Mouse (Mus musculus): ENCODE results near the gene Tyrobp. TPM values are rescaled to one million over a fixed set of nuclear protein-coding genes. Genes with fewer than 3 reads are reported as not detected.

Tyrobp gene
- polyA plus RNA-seq, 1 experiment from 2014 or later, result 23.5 TPM

DNA sequence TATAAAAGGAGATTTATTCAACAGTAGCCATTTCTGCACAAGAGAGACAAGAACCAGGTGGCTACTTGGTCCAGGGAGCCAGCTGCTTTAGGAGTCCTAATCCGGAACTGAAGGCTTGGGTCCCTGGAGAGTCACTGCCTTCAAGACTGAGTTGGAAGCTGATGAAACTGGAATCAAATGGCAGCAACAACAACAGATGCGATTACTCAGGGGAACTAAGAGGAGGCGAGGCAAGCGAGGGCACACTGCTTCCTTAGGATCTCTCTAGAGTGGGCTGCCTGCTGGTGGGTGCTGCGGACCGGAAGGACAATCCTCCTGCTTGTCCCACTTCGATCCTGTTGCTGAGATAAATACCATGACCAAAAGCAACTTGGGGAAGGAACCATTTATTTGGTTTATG is 13.9 kb upstream of the Tyrobp start:
- Histone ChIP-seq H3K9ac (ENCODE audit: low read depth, low read length) (no peak overlapping the region), H3K27ac (ENCODE audit: low read length) (no peak overlapping the region), H3K36me3 (ENCODE audit: control insufficient read depth, insufficient read depth, low read length) (no peaks in the 10 kb centered on the region), H3K4me1 (ENCODE audit: control insufficient read depth, insufficient read depth, low read length) (peaks cover 4% of the 10 kb centered on the region; the same call in 1 of the 2 replicates), H3K27me3 (ENCODE audit: control insufficient read depth, insufficient read depth, low read depth, low read length) (no peaks in the 10 kb centered on the region), H3K4me3 (ENCODE audit: low read depth, low read length) (no peak overlapping the region), H3K4me2 (ENCODE audit: low read length) (no peak overlapping the region), H3K9me3 (replicated peaks; ENCODE audit: control insufficient read depth, low read length, poor library complexity, severe bottlenecking) (no peaks in the 10 kb centered on the region)
- WGBS, result 35% methylated on average over 7 of the region's 7 CpGs
- no peak for ATAC-seq

DNA sequence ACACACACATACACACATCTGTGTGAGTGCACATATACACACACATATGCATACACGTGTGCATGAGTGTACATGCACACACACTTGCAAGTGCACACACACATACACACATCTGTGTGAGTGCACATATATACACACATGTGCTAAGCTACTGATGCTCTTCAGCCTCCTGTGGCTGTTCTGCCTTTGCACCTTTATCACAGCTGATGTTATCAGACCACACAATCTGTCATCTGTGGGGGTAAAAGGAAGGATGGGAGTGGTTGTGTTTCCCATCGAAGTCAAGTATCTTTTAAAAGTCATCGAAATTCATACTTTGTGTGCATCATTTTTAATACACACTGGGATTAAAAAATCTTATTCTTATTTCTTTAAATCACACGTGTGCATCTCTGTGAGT is 11.2 kb upstream of the Tyrobp start:
- Histone ChIP-seq H3K27me3 (ENCODE audit: control insufficient read depth, insufficient read depth, low read depth, low read length) (no peaks in the 10 kb centered on the region), H3K9me3 (replicated peaks; ENCODE audit: control insufficient read depth, low read length, poor library complexity, severe bottlenecking) (no peaks in the 10 kb centered on the region), H3K9ac (ENCODE audit: low read depth, low read length) (no peak overlapping the region), H3K36me3 (ENCODE audit: control insufficient read depth, insufficient read depth, low read length) (no peaks in the 10 kb centered on the region), H3K27ac (ENCODE audit: low read length) (no peak overlapping the region), H3K4me3 (ENCODE audit: low read depth, low read length) (no peak overlapping the region), H3K4me2 (ENCODE audit: low read length) (no peak overlapping the region), H3K4me1 (ENCODE audit: control insufficient read depth, insufficient read depth, low read length) (peaks cover 4% of the 10 kb centered on the region; the same call in 1 of the 2 replicates)
- 73% methylated on average over 4 of the region's 4 CpGs for WGBS
- no peak for ATAC-seq

DNA sequence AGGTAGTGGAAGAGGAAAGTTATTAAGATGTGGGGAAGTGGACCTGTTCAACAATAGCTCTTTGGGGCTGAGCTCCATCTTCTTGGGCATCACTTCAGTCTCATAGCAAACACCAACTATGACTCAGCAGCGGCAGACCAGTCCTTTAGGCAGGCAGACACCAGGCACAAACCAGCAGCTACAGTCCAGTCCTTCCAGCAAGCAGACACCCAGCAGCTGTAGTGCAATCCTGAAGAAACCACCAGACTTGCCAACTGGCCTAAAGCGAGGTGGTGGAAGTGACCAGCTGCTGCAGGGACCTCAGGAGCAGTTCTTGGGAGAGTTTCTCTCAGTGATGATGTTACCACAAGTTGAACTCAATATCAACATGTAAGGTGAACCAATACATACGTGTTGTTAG is 4.9 kb upstream of the Tyrobp start:
- WGBS, result 88% methylated on average over 3 of the region's 3 CpGs

DNA sequence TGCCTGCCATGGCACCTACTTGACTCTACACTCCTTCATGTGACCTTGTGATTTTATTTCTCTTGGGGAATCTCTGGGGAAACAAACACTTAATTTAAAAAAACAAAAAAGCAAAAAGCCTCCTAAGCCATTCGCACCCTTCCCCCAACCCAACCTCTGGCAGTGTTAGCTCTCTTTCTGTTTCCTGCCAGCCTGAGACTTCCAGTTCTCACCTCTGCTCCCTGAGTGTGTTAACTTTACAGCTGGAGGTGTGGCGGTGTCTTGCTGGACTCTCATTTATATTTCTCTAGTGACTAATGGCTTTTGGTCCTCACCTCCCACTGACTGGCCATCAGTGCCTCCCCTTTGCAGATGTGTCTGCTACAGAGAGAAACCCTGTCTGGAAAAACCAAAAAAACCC is 3.8 kb upstream of the Tyrobp start:
- no peak overlapping the region for H3K9ac ChIP-seq (ENCODE audit: low read depth, low read length)
- no peaks in the 10 kb centered on the region; the same call in 1 of the 2 replicates for H3K27me3 ChIP-seq (ENCODE audit: control insufficient read depth, insufficient read depth, low read depth, low read length)
- H3K4me1 ChIP-seq (ENCODE audit: control insufficient read depth, insufficient read depth, low read length), result no peaks in the 10 kb centered on the region
- H3K4me3 ChIP-seq (ENCODE audit: low read depth, low read length), result no peak overlapping the region
- no peak overlapping the region for H3K4me2 ChIP-seq (ENCODE audit: low read length)
- H3K27ac ChIP-seq (ENCODE audit: low read length), result no peak overlapping the region
- WGBS, result 87% methylated on average over 2 of the region's 2 CpGs
- ATAC-seq, result no peak
- no peaks in the 10 kb centered on the region for H3K36me3 ChIP-seq (ENCODE audit: control insufficient read depth, insufficient read depth, low read length)
- H3K9me3 ChIP-seq (replicated peaks; ENCODE audit: control insufficient read depth, low read length, poor library complexity, severe bottlenecking), result 0 out of 2 replicates have a peak, but pooled peaks cover 1% of the 10 kb centered on the region

More for the DNA sequence above, 4.9 kb upstream of the Tyrobp start:
- ATAC-seq, result no peak
- H3K27me3 ChIP-seq (ENCODE audit: control insufficient read depth, insufficient read depth, low read depth, low read length), result no peaks in the 10 kb centered on the region; the same call in 1 of the 2 replicates
- no peaks in the 10 kb centered on the region for H3K4me1 ChIP-seq (ENCODE audit: control insufficient read depth, insufficient read depth, low read length)
- H3K4me2 ChIP-seq (ENCODE audit: low read length), result no peak overlapping the region
- no peak overlapping the region for H3K27ac ChIP-seq (ENCODE audit: low read length)
- no peak overlapping the region for H3K9ac ChIP-seq (ENCODE audit: low read depth, low read length)
- no peaks in the 10 kb centered on the region for H3K36me3 ChIP-seq (ENCODE audit: control insufficient read depth, insufficient read depth, low read length)
- no peaks in the 10 kb centered on the region for H3K9me3 ChIP-seq (replicated peaks; ENCODE audit: control insufficient read depth, low read length, poor library complexity, severe bottlenecking)
- no peak overlapping the region for H3K4me3 ChIP-seq (ENCODE audit: low read depth, low read length)

DNA sequence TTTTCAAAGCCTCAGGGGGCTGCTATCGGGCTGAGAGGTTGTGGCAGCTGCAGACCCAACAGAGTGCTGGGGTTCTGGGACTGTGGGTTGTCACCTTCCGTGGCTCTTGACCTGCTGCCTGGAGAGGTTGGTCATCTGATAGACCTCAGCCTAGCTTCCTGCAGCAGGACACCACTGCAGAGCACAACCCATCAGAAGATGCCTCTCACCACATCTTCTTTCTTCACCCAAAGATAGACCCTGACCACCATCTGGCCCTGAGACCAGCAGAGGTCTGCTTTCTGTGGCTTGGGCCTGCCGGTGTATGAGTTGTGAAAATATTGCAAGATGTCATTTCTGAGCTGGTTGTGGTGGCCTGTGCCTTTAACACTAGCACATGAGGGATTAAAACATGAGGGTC is 2.5 kb upstream of the Tyrobp start:
- H3K9ac ChIP-seq (ENCODE audit: low read depth, low read length), result no peak overlapping the region
- H3K4me1 ChIP-seq (ENCODE audit: control insufficient read depth, insufficient read depth, low read length), result no peaks in the 10 kb centered on the region
- no peak overlapping the region for H3K4me2 ChIP-seq (ENCODE audit: low read length)
- H3K27ac ChIP-seq (ENCODE audit: low read length), result no peak overlapping the region
- WGBS, result 84% methylated on average over 3 of the region's 3 CpGs
- no peaks in the 10 kb centered on the region for H3K36me3 ChIP-seq (ENCODE audit: control insufficient read depth, insufficient read depth, low read length)
- H3K4me3 ChIP-seq (ENCODE audit: low read depth, low read length), result no peak overlapping the region
- H3K9me3 ChIP-seq (replicated peaks; ENCODE audit: control insufficient read depth, low read length, poor library complexity, severe bottlenecking), result peaks cover 3% of the 10 kb centered on the region; the same call in 1 of the 2 replicates
- ATAC-seq, result no peak
- H3K27me3 ChIP-seq (ENCODE audit: control insufficient read depth, insufficient read depth, low read depth, low read length), result no peaks in the 10 kb centered on the region; the same call in 1 of the 2 replicates

DNA sequence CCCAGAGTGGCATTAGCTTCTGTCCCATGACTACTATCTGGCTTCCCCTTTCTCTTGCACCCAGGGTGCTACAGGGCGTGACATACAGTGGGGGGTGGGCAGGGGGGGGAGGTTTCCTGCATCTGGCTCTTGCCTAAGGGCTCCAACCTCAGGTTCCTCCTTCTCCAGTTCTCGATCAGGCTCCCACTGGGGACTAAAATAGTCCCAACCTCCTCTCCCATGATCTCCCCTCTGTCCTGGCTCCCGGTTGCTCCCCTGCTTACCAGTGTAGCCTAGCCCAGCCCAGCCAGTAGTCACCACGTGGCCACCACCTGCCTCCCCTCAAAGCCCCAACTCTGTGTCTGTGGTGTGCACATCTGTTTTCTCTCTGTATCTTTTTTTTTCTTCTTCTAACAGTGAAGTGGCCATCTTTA is 819 bp upstream of the Tyrobp start:
- Histone ChIP-seq H3K27me3 (ENCODE audit: control insufficient read depth, insufficient read depth, low read depth, low read length) (no peaks in the 10 kb centered on the region; the same call in 1 of the 2 replicates), H3K9ac (ENCODE audit: low read depth, low read length) (no peak overlapping the region), H3K36me3 (ENCODE audit: control insufficient read depth, insufficient read depth, low read length) (no peaks in the 10 kb centered on the region), H3K4me2 (ENCODE audit: low read length) (no peak overlapping the region), H3K4me3 (ENCODE audit: low read depth, low read length) (no peak overlapping the region), H3K9me3 (replicated peaks; ENCODE audit: control insufficient read depth, low read length, poor library complexity, severe bottlenecking) (peaks cover 3% of the 10 kb centered on the region; the same call in 1 of the 2 replicates), H3K27ac (ENCODE audit: low read length) (no peak overlapping the region), H3K4me1 (ENCODE audit: control insufficient read depth, insufficient read depth, low read length) (no peaks in the 10 kb centered on the region)
- WGBS, result 45% methylated on average over 4 of the region's 4 CpGs
- ATAC-seq, result no peak

DNA sequence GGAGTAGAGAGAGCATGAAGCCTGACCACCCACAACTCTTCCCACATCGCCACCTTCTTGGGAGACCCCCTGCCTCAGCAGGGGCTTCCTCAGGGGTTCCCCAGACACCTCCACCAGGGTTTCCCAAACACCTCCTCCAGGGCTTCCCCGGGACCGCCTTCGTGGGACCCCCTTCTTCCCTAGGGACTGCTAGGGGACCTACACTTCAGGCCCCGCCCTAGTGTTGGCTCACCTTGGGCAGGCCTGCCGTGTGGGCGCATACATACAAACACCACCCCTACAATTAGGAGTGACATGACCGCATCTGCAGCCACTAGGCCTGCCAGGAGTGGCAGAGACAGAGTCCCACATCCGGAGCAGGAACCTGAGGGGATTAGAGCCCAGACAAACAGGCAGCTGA is 4.3 kb downstream of the Tyrobp start:
- no peak overlapping the region for H3K27ac ChIP-seq (ENCODE audit: low read length)
- no peaks in the 10 kb centered on the region; the same call in 1 of the 2 replicates for H3K27me3 ChIP-seq (ENCODE audit: control insufficient read depth, insufficient read depth, low read depth, low read length)
- peaks cover 8% of the 10 kb centered on the region; the same call in 1 of the 2 replicates for H3K4me1 ChIP-seq (ENCODE audit: control insufficient read depth, insufficient read depth, low read length)
- H3K9ac ChIP-seq (ENCODE audit: low read depth, low read length), result no peak overlapping the region
- WGBS, result 78% methylated on average over 9 of the region's 9 CpGs
- no peak for ATAC-seq
- H3K4me3 ChIP-seq (ENCODE audit: low read depth, low read length), result no peak overlapping the region
- no peak overlapping the region for H3K4me2 ChIP-seq (ENCODE audit: low read length)
- H3K9me3 ChIP-seq (replicated peaks; ENCODE audit: control insufficient read depth, low read length, poor library complexity, severe bottlenecking), result peaks cover 7% of the 10 kb centered on the region; the same call in 1 of the 2 replicates
- H3K36me3 ChIP-seq (ENCODE audit: control insufficient read depth, insufficient read depth, low read length), result no peaks in the 10 kb centered on the region

DNA sequence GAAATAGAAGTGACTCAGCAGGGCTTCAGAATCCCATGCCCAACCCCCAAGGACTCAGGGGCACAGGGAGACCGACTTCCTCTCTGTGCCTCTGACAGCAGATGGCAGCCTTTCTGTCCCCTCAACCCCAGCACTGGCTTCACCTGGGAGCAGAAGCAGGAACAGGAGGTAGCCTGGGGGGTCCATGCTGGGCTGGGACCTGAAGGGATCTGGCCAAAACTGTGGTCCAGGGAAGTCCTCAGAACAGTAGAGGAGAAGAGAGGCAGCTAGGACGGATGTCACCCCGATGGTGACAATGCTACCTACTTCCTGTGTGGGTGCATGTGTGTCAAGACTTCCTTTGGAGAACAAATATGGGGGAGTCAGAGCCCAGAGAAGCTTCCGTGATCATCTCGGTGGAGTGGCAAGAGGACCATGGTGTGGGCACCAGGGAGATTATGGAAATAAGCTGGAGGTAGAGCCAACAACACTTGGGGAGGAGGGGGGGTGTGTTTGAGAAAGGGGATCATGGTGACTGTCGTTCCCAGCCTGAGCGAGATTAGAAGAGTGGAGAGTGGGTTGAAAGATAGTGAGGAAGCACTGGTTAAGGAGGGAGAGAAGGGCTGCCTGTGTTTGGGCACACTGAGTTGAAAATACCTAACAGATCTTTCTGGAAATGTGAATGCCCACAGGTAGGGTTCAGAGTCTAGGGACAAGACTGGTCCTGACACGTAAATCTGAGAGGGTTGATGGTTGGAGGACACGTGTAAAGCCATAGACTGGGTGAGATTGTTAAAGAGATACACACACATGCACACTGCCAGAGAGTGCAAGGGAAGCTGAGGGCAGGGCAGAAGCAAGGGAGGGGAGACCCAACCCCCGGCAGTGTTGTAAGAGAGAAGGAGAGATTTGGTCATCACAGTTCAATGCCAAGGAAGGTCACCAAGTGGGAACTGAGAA is 6.3 kb downstream of the Tyrobp start, which contains the start of gene Hcst:
Gene Hcst, minus strand, starts transcription at position 294 of the 939 bp plus-strand sequence.
- no peaks in the 10 kb centered on the region for H3K36me3 ChIP-seq (ENCODE audit: control insufficient read depth, insufficient read depth, low read length)

DNA sequence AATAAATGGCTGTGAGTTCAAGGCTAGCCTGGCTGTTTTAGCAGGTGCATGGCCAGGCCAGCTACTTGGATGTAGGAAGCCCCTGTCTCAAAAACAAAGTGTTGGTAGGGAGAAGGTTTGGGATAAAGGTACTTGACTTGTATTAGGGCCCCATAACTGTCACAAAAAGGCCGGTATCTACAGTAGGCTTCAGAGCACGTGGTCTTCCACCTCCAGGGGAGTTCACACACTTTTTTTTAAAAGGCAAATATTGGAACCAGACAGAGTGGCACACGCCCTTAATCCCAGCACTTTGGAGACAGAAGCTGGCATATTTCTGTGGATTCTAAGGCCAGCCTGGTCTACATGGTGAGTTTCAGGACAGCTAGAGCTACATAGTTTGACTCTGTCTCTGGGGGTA is 7.1 kb downstream of the Tyrobp start:
- no peaks in the 10 kb centered on the region for H3K27me3 ChIP-seq (ENCODE audit: control insufficient read depth, insufficient read depth, low read depth, low read length)
- H3K4me2 ChIP-seq (ENCODE audit: low read length), result no peak overlapping the region
- H3K4me1 ChIP-seq (ENCODE audit: control insufficient read depth, insufficient read depth, low read length), result peaks cover 17% of the 10 kb centered on the region; the same call in 1 of the 2 replicates
- H3K9ac ChIP-seq (ENCODE audit: low read depth, low read length), result no peak overlapping the region
- 94% methylated on average over 3 of the region's 3 CpGs for WGBS
- H3K36me3 ChIP-seq (ENCODE audit: control insufficient read depth, insufficient read depth, low read length), result no peaks in the 10 kb centered on the region
- no peak overlapping the region for H3K27ac ChIP-seq (ENCODE audit: low read length)
- ATAC-seq, result no peak
- peaks cover 3% of the 10 kb centered on the region; the same call in 1 of the 2 replicates for H3K9me3 ChIP-seq (replicated peaks; ENCODE audit: control insufficient read depth, low read length, poor library complexity, severe bottlenecking)
- no peak overlapping the region for H3K4me3 ChIP-seq (ENCODE audit: low read depth, low read length)

More for the DNA sequence above, 6.3 kb downstream of the Tyrobp start, which contains the start of gene Hcst:
- Histone ChIP-seq H3K9ac (ENCODE audit: low read depth, low read length) (no peak within 1 kb of the TSS), H3K4me1 (ENCODE audit: control insufficient read depth, insufficient read depth, low read length) (peaks cover 17% of the 10 kb centered on the region; the same call in 1 of the 2 replicates), H3K9me3 (replicated peaks; ENCODE audit: control insufficient read depth, low read length, poor library complexity, severe bottlenecking) (peaks cover 5% of the 10 kb centered on the region; the same call in 1 of the 2 replicates), H3K27me3 (ENCODE audit: control insufficient read depth, insufficient read depth, low read depth, low read length) (no peaks in the 10 kb centered on the region), H3K27ac (ENCODE audit: low read length) (no peak within 1 kb of the TSS), H3K4me2 (ENCODE audit: low read length) (no peak within 1 kb of the TSS), H3K4me3 (ENCODE audit: low read depth, low read length) (no peak within 1 kb of the TSS)
- no peak for ATAC-seq
- WGBS, result 76% methylated on average over 10 of the region's 10 CpGs

Data from midbrain, embryonic 16.5 days (tissue).